Mouse (Mus musculus) MEL (cell line): ENCODE measurements at regions not wholly inside any gene's neighbourhood (a gene's known extent, or its start where the extent isn't known, plus 50 kb on each side); places are given as distances from the start of the nearest gene placed in this dataset.

Source experiments
- DNase-seq: peaks from one replicate; pipeline ENCODE4 v3.0.0; 2011; ENCODE audit warnings: low read depth, low spot score
- H3K27ac ChIP-seq: 2 replicates; pipeline ENCODE4 v1.5.1; 2012; ENCODE audit warnings: low read depth, mild to moderate bottlenecking, control low read depth, low read length, moderate library complexity; ENCODE audit not compliant: control insufficient read depth
- H3K27me3 ChIP-seq, 2 experiments: fragments of 150-350 bp in 1 of 2; sonication (generic) in 1 of 2; 2 replicates each; pipeline ENCODE4 v1.6.1; 2012; ENCODE audit warnings: low read length in 2 of 2, mild to moderate bottlenecking in 2 of 2, improper control_type of control experiment in 1 of 2, moderate library complexity in 1 of 2; ENCODE audit not compliant: insufficient read depth in 2 of 2, control insufficient read depth in 1 of 2
- H3K36me3 ChIP-seq, 2 experiments: 2 replicates each; pipeline ENCODE4 v1.6.1; 2012 to 2014; ENCODE audit warnings: low read length in 2 of 2, improper control_type of control experiment in 1 of 2, inconsistent platforms in 1 of 2, mild to moderate bottlenecking in 1 of 2; ENCODE audit not compliant: insufficient read depth in 2 of 2, control insufficient read depth in 1 of 2
- H3K4me1 ChIP-seq, 2 experiments: fragments of 150-350 bp in 1 of 2; sonication (generic) in 1 of 2; 2 replicates each; pipeline ENCODE4 v1.6.1; 2012; ENCODE audit warnings: low read length in 2 of 2, improper control_type of control experiment in 1 of 2, mild to moderate bottlenecking in 1 of 2; ENCODE audit not compliant: insufficient read depth in 2 of 2, control insufficient read depth in 1 of 2
- H3K4me3 ChIP-seq, 2 experiments: fragments of 150-350 bp in 1 of 2; sonication (generic) in 1 of 2; 2 replicates each; pipeline ENCODE4 v1.5.1; 2012; ENCODE audit warnings: low read depth in 2 of 2, low read length in 2 of 2, mild to moderate bottlenecking in 2 of 2, moderate library complexity in 2 of 2, control low read depth in 1 of 2, improper control_type of control experiment in 1 of 2; ENCODE audit not compliant: control insufficient read depth in 1 of 2, insufficient read depth in 1 of 2
- H3K79me2 ChIP-seq: 2 replicates; pipeline ENCODE4 v1.6.1; 2012; ENCODE audit warnings: mild to moderate bottlenecking, low read length, moderate library complexity; ENCODE audit not compliant: control insufficient read depth, poor library complexity, insufficient read depth
- H3K9ac ChIP-seq: 2 replicates; pipeline ENCODE4 v1.6.1; 2012; ENCODE audit warnings: low read depth, mild to moderate bottlenecking, control low read depth, low read length, moderate library complexity; ENCODE audit not compliant: control insufficient read depth, poor library complexity, severe bottlenecking
- H3K9me3 ChIP-seq: fragments of 150-350 bp; sonication (generic); replicated peaks from 2 replicates; pipeline ENCODE4 v1.6.1; 2012; ENCODE audit warnings: mild to moderate bottlenecking, low read length, improper control_type of control experiment, moderate library complexity; ENCODE audit not compliant: insufficient read depth
- ETS1 ChIP-seq: IDR thresholded peaks from 2 replicates; pipeline ENCODE4 v1.6.1; 2012; ENCODE audit warnings: low read depth, mild to moderate bottlenecking, inconsistent platforms, low read length, improper control_type of control experiment, moderate library complexity
- GATA1 ChIP-seq: IDR thresholded peaks from 2 replicates; pipeline ENCODE4 v1.6.1; 2011; ENCODE audit warnings: low read depth, low read length, improper control_type of control experiment
- HCFC1 ChIP-seq: IDR thresholded peaks from 2 replicates; pipeline ENCODE4 v1.6.1; 2012; ENCODE audit warnings: low read depth, mild to moderate bottlenecking, inconsistent platforms, low read length, improper control_type of control experiment, moderate library complexity
- MAX ChIP-seq: IDR thresholded peaks from 2 replicates; pipeline ENCODE4 v1.6.1; 2011; ENCODE audit warnings: low read length, improper control_type of control experiment
- MEF2A ChIP-seq: IDR thresholded peaks from 2 replicates; pipeline ENCODE4 v1.6.1; 2014; ENCODE audit warnings: low read depth, mild to moderate bottlenecking, inconsistent platforms, low read length, improper control_type of control experiment; ENCODE audit not compliant: poor library complexity, insufficient replicate concordance, severe bottlenecking; ENCODE audit errors: extremely low read depth
- MXI1 ChIP-seq: IDR thresholded peaks from 2 replicates; pipeline ENCODE4 v1.6.1; 2011; ENCODE audit warnings: mild to moderate bottlenecking, low read depth, low read length, improper control_type of control experiment
- POLR2AphosphoS2 ChIP-seq: IDR thresholded peaks from 2 replicates; pipeline ENCODE4 v1.6.1; 2011; ENCODE audit warnings: low read length, improper control_type of control experiment
- RCOR1 ChIP-seq: IDR thresholded peaks from 2 replicates; pipeline ENCODE4 v1.6.1; 2012; ENCODE audit warnings: low read depth, mild to moderate bottlenecking, inconsistent platforms, low read length, improper control_type of control experiment
- SMC3 ChIP-seq: IDR thresholded peaks from 2 replicates; pipeline ENCODE4 v1.6.1; 2011; ENCODE audit warnings: low read depth, low read length, improper control_type of control experiment
- TBP ChIP-seq: IDR thresholded peaks from 2 replicates; pipeline ENCODE4 v1.8.0; 2011; ENCODE audit warnings: low read depth, low read length, improper control_type of control experiment
- UBTF ChIP-seq: IDR thresholded peaks from 2 replicates; pipeline ENCODE4 v1.6.1; 2012; ENCODE audit warnings: low read depth, mild to moderate bottlenecking, inconsistent platforms, low read length, improper control_type of control experiment, moderate library complexity, borderline replicate concordance; ENCODE audit not compliant: insufficient read depth
- ZC3H11A ChIP-seq: IDR thresholded peaks from 2 replicates; pipeline ENCODE4 v1.6.1; 2012; ENCODE audit warnings: low read depth, mild to moderate bottlenecking, inconsistent platforms, low read length, improper control_type of control experiment
- ZMIZ1 ChIP-seq: IDR thresholded peaks from 2 replicates; pipeline ENCODE4 v1.6.1; 2012; ENCODE audit warnings: low read depth, mild to moderate bottlenecking, inconsistent platforms, low read length, improper control_type of control experiment, moderate library complexity
- ZNF384 ChIP-seq: IDR thresholded peaks from 2 replicates; pipeline ENCODE4 v1.6.1; 2012; ENCODE audit warnings: low read depth, mild to moderate bottlenecking, inconsistent platforms, low read length, improper control_type of control experiment

DNA sequence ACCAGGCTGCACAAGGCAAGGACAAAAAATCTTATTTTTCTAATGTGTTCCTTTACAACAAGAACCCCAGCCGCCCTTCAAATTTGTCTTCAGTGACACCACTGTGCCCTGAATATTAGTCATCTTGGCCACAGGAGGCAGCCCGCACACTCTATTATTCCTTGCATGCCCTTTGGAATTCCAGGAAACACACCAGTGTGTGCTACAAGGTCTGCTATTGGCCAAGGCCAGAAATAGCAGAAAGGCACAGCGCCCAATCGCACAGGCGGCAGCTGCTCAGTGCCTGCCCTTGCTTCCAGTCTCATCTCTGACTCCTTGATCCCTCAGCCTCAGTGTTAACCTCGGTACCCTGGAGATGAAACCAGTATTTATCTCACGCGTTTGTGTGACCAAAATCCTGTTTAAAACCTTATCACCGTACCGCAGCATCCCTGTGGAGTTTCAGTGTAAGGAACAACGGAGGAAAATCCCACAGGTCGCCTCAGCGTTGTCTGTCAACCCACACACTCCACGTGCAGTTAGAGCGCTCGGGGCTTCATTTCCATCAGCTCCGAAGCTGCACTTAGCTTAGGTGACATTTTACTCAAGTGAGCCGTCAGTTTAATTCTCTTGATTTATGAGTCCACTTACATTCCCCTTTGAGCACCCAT is 194.1 kb downstream of the Dyrk2 start:
- Histone ChIP-seq H3K36me3 (no peaks in the 10 kb centered on the region), H3K9me3 (no peaks in the 10 kb centered on the region), H3K4me3 (no peak overlapping the region), H3K27me3 (no peaks in the 10 kb centered on the region), H3K79me2 (no peaks in the 10 kb centered on the region), H3K27ac (no peak overlapping the region), H3K9ac (no peak overlapping the region), H3K4me1 (no peaks in the 10 kb centered on the region)
- DNase-seq: no peak
- TF ChIP-seq ETS1 (no peak), UBTF (no peak)

DNA sequence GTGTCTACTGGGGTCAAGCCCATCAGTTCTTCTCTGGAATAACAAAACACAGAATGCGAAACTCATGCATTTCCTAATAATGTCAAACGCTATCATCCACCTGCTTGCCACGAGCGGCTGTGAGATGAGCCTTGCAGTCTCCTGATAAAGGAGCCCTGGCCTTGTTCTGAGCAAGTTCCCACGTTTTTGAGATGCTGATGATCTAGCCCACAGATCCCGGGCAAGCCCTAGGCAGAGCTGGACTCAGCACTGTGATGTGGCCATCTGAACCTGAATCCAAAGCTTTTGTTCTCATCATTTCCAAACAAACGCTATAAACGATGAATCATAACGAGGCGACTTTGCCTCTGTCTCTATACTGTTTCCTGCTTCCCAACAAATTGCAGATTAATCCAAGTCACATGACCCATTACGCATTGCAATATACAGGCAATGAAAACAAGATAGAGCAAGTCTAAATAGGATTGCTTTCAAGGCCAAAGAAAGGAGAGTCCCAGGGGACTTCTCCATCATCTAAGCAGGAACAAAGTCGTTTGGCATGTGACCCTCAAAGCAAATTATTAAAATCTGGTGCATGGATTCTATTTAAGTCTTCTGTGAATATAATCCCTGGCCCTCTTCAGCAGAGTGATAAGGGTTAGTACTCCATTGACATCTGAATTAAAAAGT is 191.1 kb downstream of the Dyrk2 start:
- no peaks in the 10 kb centered on the region for H3K36me3 ChIP-seq
- H3K27ac ChIP-seq: no peak overlapping the region
- DNase-seq: no peak
- no peaks in the 10 kb centered on the region for H3K79me2 ChIP-seq
- H3K4me1 ChIP-seq: no peaks in the 10 kb centered on the region
- no peak overlapping the region for H3K9ac ChIP-seq
- H3K27me3 ChIP-seq: no peaks in the 10 kb centered on the region
- no peak overlapping the region for H3K4me3 ChIP-seq
- no peak for TF ChIP-seq ZC3H11A
- TF ChIP-seq SMC3: no peak
- TF ChIP-seq MXI1: no peak
- TF ChIP-seq ZMIZ1: no peak
- no peak for TF ChIP-seq GATA1
- no peak for TF ChIP-seq HCFC1
- TF ChIP-seq MEF2A: no peak
- no peak for TF ChIP-seq UBTF
- no peak for TF ChIP-seq ZNF384
- TF ChIP-seq TBP: no peak
- no peak for TF ChIP-seq RCOR1
- no peak for TF ChIP-seq POLR2AphosphoS2
- no peak for TF ChIP-seq MAX
- no peaks in the 10 kb centered on the region for H3K9me3 ChIP-seq
